In genomic region chr15:61770721-61771542, GRCm38 (mm10) we compare ENCODE assay signal across 9 mouse cellular contexts.
DNase-seq lines count a peak whose midpoint lies in the region; ATAC-seq lines count a peak whose summit lies in the region.
"Had no signal": no experiment of that assay in that cellular context is flagged by ENCODE, and none has a peak within 500 bp of the region (broad histone marks: within the 10 kb centered on the region; RNA-seq: fewer than 3 reads in every experiment).

No protein-coding gene starts in this region.

- no peaks in the 10 kb centered on the region for H3K9me3 ChIP-seq in embryonic facial prominence, embryonic 15.5 days (replicated peaks)
- no peaks in the 10 kb centered on the region for H3K9me3 ChIP-seq in stomach, embryonic 14.5 days (ENCODE audit: control insufficient read depth, low read depth, low read length)

- 0 out of 2 replicates have a peak, but pooled peaks have one; percentile 24 for ATAC-seq in embryonic facial prominence, embryonic 15.5 days (ENCODE audit: insufficient number of reproducible peaks, low FRiP score, low TSS enrichment, low read depth)
- ATAC-seq in stomach, embryonic 14.5 days (ENCODE audit: insufficient number of reproducible peaks, insufficient read depth, low FRiP score, low read depth) = peak; percentile 63; the same call in 1 of the 2 replicates

- no peak overlapping the region for H3K27ac ChIP-seq in embryonic facial prominence, embryonic 15.5 days (replicated peaks)
- peak overlapping the region; percentile 34; the same call in 1 of the 2 replicates for H3K27ac ChIP-seq in stomach, embryonic 14.5 days (ENCODE audit: low read length)
- H3K27ac ChIP-seq: liver, embryonic 14.5 days had no signal

- WGBS in embryonic facial prominence, embryonic 15.5 days = 41% methylated on average over 14 of the region's 14 CpGs
- 36% methylated on average over 14 of the region's 14 CpGs for WGBS in stomach, embryonic 14.5 days

- no peaks in the 10 kb centered on the region for H3K27me3 ChIP-seq in embryonic facial prominence, embryonic 15.5 days
- H3K27me3 ChIP-seq in stomach, embryonic 14.5 days (ENCODE audit: control insufficient read depth, insufficient read depth, low read length) = no peaks in the 10 kb centered on the region

- no peak overlapping the region; the same call in 1 of the 2 replicates for H3K4me2 ChIP-seq in embryonic facial prominence, embryonic 15.5 days (replicated peaks)
- no peak overlapping the region for H3K4me2 ChIP-seq in stomach, embryonic 14.5 days (replicated peaks; ENCODE audit: low read depth, low read length)

- H3K4me1 ChIP-seq in embryonic facial prominence, embryonic 15.5 days = peaks cover 11% of the 10 kb centered on the region
- H3K4me1 ChIP-seq in stomach, embryonic 14.5 days (ENCODE audit: control insufficient read depth, insufficient read depth, low read length) = peaks cover 3% of the 10 kb centered on the region; the same call in 1 of the 2 replicates

- peak; percentile 43 to 50 for DNase-seq in right cerebral cortex, adult 2 months (ENCODE audit: low spot score in 2 of 2)
- no peak for DNase-seq in right cerebral cortex, postnatal 14 days
- peak; percentile 39 for DNase-seq in kidney, postnatal 14 days
- DNase-seq in cerebellum, postnatal 14 days = no peak
- no peak for DNase-seq in layer of hippocampus, adult 18-20 months (ENCODE audit: low spot score in 2 of 2)
- DNase-seq in gastrocnemius, postnatal 25 days = no peak

- no peaks in the 10 kb centered on the region for H3K36me3 ChIP-seq in embryonic facial prominence, embryonic 15.5 days
- H3K36me3 ChIP-seq in stomach, embryonic 14.5 days (ENCODE audit: control insufficient read depth, insufficient read depth, low read length) = no peaks in the 10 kb centered on the region

- H3K9ac ChIP-seq in embryonic facial prominence, embryonic 15.5 days = no peak overlapping the region
- H3K9ac ChIP-seq in stomach, embryonic 14.5 days (replicated peaks; ENCODE audit: low read depth, low read length) = no peak overlapping the region
- H3K9ac ChIP-seq: liver, embryonic 14.5 days had no signal

- H3K4me3 ChIP-seq in embryonic facial prominence, embryonic 15.5 days (replicated peaks) = no peak overlapping the region
- H3K4me3 ChIP-seq in stomach, embryonic 14.5 days (ENCODE audit: low read depth, low read length) = no peak overlapping the region

Comparison
In these comparisons a context has a peak if more than half of its experiments do, and no peak if none do; other contexts are left out.
1. DNase-seq: peak in right cerebral cortex, adult 2 months (2 of 2) and kidney, postnatal 14 days (single experiment); none in right cerebral cortex, postnatal 14 days (single experiment), cerebellum, postnatal 14 days (0 of 2), layer of hippocampus, adult 18-20 months (0 of 2) and gastrocnemius, postnatal 25 days (single experiment).